Mouse (Mus musculus): ENCODE measurements at regions not wholly inside any gene's neighbourhood (a gene's known extent, or its start where the extent isn't known, plus 50 kb on each side); places are given as distances from the start of the nearest gene placed in this dataset.

DNA sequence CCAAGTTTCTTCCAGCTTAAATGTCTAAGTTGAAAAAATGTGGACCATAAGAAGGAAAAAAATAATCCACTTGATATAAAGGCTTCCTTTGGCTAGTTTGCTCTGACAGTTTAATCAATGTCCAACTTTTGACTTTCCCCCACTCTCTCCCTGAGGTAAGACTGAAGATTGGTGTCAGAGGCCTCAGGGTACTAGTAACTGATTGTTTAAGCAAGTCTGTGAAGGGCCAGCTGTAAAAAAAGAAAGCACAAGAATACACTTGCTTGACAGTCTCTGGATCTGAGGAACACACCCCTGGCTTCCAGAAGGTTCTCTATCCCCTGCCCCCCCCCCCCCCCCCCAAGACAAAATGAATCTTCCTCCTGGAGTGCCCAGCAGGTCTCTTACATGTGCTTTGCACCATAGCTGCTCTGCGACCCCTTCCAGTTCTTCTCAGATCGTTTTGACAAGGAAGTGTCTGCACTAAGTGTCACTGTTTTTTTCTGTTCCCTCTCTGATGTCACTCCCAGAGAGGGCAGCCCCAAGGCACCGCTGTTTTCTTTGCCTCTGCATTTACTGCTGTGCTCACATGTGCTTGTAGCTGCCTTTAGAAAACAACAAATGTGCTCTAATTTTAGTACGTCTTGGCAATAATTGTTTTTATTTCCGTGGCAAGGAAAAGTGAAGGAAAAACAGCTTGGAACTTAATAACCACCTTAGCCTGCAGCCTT is 462.1 kb upstream of the Nr2f2 start:
- Histone ChIP-seq H3K36me3 (no peaks in the 10 kb centered on the region), H3K4me1 (replicated peaks) (0 out of 2 replicates have a peak, but pooled peaks cover 3% of the 10 kb centered on the region), H3K4me3 (no peak overlapping the region), H3K27ac (replicated peaks) (no peak overlapping the region), H3K9ac (no peak overlapping the region), H3K4me2 (no peak overlapping the region), H3K27me3 (no peaks in the 10 kb centered on the region; the same call in 1 of the 2 replicates), H3K9me3 (no peaks in the 10 kb centered on the region)
- 48% methylated on average over 5 of the region's 5 CpGs for WGBS
- ATAC-seq (ENCODE audit: low read depth), result no peak

DNA sequence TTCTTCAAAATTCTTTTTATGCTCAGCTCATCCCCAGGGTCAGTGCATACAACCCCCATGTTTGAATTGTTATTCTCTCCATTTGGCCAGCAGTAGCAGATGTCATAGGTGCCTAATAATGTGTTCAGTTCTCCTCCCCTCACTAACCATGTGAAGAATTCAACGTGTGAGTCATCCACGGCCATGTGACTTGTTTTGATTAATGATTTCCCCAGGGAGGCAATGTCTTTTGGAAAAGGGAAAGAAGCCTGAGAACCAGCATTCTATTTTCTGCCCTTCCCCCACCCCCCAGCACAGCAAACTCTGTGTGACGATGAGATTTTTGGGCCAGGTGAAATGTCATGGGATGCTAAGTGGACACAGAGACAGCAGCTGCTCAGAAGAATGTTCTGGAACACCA is 459.5 kb upstream of the Nr2f2 start:
- WGBS, result 44% methylated on average over 3 of the region's 3 CpGs
- ATAC-seq (ENCODE audit: low read depth), result no peak
- Histone ChIP-seq H3K36me3 (no peaks in the 10 kb centered on the region), H3K9me3 (no peaks in the 10 kb centered on the region), H3K4me3 (no peak overlapping the region), H3K4me1 (replicated peaks) (peaks cover 24% of the 10 kb centered on the region), H3K9ac (no peak overlapping the region), H3K27me3 (no peaks in the 10 kb centered on the region; the same call in 1 of the 2 replicates), H3K4me2 (no peak overlapping the region), H3K27ac (replicated peaks) (no peak overlapping the region)

DNA sequence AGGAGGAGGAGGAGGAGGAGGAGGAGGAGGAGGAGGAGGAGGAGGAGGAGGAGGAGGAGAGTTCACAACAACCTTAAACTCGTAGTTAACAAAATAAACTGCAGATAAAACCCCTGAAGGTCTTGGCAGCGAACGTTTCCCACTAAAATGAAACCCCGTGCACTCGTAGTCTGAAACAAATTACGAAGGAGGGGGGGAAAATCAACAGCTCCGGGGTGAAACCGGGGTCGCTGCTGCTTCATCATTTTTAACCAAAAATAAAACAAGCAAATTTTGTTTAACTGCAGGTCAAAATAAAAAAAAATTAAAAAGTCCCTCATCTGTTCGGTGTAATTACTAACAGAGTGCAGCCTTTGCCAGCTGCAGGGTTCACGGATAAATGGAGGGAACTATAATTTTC is 456.5 kb upstream of the Nr2f2 start:
- no peak for ATAC-seq (ENCODE audit: low read depth)
- no peak overlapping the region for H3K27ac ChIP-seq (replicated peaks)
- H3K4me3 ChIP-seq, result peak overlapping the region; percentile 15
- 15% methylated on average over 11 of the region's 11 CpGs for WGBS
- H3K27me3 ChIP-seq, result no peaks in the 10 kb centered on the region; the same call in 1 of the 2 replicates
- H3K4me1 ChIP-seq (replicated peaks), result peaks cover 21% of the 10 kb centered on the region
- H3K9me3 ChIP-seq, result no peaks in the 10 kb centered on the region
- H3K36me3 ChIP-seq, result no peaks in the 10 kb centered on the region
- peak overlapping the region; percentile 50 for H3K4me2 ChIP-seq
- H3K9ac ChIP-seq, result no peak overlapping the region

DNA sequence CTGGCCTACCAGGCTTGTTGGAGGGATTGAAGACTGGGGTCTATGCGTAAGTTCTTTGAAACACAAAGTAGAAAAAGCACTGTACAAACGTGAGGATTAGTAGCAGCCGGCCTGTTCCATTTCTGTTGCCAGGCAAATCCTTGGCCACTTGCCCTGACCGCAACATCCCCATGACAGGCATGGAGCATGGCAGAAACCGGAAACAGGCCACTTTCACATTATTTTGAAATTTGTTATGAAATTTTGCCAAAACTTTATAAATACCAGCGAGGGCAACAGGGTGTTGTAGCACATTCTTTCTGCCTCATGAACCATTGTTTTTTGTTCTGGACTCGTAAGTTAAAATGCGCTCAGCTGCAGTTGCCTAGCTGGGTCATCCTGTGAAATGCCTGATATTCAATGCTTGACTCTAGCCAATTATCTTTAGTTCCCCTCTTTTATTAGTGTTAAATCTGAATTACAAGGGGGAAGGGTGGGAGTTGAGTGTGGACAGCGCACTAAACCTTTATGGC is 455.8 kb upstream of the Nr2f2 start:
- peak overlapping the region; percentile 42; the same call in 1 of the 2 replicates for H3K27ac ChIP-seq (replicated peaks)
- peak; percentile 80 for ATAC-seq (ENCODE audit: low read depth)
- H3K27me3 ChIP-seq, result no peaks in the 10 kb centered on the region; the same call in 1 of the 2 replicates
- peak overlapping the region; percentile 15; the same call in 1 of the 2 replicates for H3K4me3 ChIP-seq
- H3K9ac ChIP-seq, result no peak overlapping the region
- H3K9me3 ChIP-seq, result no peaks in the 10 kb centered on the region
- H3K4me1 ChIP-seq (replicated peaks), result peaks cover 21% of the 10 kb centered on the region
- H3K36me3 ChIP-seq, result no peaks in the 10 kb centered on the region
- 20% methylated on average over 9 of the region's 9 CpGs for WGBS
- peak overlapping the region; percentile 50 for H3K4me2 ChIP-seq

DNA sequence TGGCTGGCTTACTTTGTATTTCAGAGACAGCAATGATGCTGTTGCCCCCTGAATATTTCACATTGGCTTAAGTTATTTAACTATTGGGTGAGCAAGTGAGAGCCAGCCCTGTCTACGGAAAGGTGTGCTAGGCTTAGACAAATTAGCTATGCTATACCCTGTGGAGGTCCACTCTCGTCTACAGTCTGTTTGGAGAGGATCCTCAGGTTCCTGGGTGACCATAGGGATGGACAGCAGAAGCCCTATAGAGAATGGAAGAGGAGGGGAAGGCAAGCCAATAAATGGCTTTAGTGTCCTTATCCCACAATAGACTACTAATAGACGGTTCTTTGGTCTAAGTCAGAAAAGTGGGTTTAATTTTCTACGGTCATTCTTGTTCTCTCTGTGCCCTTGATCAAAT is 455.3 kb upstream of the Nr2f2 start:
- Histone ChIP-seq H3K9ac (no peak overlapping the region), H3K27ac (replicated peaks) (0 out of 2 replicates have a peak overlapping the region, but pooled peaks have one; percentile 42), H3K4me1 (replicated peaks) (peaks cover 21% of the 10 kb centered on the region), H3K27me3 (no peaks in the 10 kb centered on the region; the same call in 1 of the 2 replicates), H3K4me2 (peak overlapping the region; percentile 50; the same call in 1 of the 2 replicates), H3K4me3 (no peak overlapping the region), H3K36me3 (no peaks in the 10 kb centered on the region), H3K9me3 (no peaks in the 10 kb centered on the region)
- 43% methylated on average over 4 of the region's 4 CpGs for WGBS
- peak; percentile 59; the same call in 1 of the 2 replicates for ATAC-seq (ENCODE audit: low read depth)

DNA sequence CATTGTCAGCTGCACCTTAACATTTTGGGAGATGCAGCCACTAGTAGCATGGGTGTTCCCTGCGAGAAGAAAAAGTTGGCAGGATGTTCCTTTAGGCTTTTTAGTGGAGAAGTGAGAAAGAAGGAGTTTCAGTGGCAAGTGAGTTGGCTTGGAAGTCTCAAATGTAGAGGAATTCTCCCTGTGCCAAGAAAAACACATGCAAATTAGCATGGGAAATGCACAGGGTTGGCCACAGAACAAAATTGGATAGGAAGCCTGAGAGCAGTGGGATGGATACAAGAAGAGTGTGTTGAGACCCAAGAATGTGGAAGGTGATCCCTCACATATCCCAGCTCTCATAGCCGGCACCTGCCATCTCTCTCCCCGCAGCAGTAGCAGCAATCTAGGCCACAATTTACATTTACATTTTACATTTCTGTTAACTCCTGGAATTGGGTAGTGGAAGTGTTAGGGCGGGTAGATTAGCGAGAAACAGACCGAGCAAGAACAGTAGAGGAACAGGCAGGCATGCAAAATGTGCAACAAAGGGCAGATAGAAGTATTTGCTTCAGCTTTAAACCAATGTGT is 450.9 kb upstream of the Nr2f2 start:
- H3K4me3 ChIP-seq, result no peak overlapping the region
- H3K9me3 ChIP-seq, result no peaks in the 10 kb centered on the region
- H3K27me3 ChIP-seq, result peaks cover 7% of the 10 kb centered on the region; the same call in 1 of the 2 replicates
- H3K4me1 ChIP-seq (replicated peaks), result peaks cover 24% of the 10 kb centered on the region
- H3K27ac ChIP-seq (replicated peaks), result 0 out of 2 replicates have a peak overlapping the region, but pooled peaks have one; percentile 7
- H3K36me3 ChIP-seq, result no peaks in the 10 kb centered on the region
- 76% methylated on average over 6 of the region's 6 CpGs for WGBS
- no peak overlapping the region for H3K9ac ChIP-seq
- H3K4me2 ChIP-seq, result no peak overlapping the region
- no peak for ATAC-seq (ENCODE audit: low read depth)

DNA sequence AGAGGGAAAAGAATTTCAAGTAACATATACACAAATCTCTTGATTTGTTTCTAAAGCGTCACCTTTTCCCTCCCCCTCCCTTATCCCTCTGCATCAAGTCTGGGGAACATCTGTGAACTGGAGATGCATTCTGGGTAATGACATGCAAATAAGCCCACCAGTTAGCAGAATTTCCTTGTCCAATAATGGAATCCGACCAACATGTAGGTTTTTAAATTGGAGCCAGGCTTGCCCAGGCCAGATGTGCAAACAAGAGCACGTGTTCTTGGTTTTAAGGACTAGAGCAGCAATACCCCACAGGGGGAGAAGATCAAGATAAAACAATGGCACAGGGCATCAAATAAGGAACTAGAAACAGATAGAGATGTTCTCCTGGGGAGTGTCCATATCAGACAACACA is 447.9 kb upstream of the Nr2f2 start:
- peaks cover 7% of the 10 kb centered on the region; the same call in 1 of the 2 replicates for H3K27me3 ChIP-seq
- ATAC-seq (ENCODE audit: low read depth), result no peak
- no peak overlapping the region for H3K9ac ChIP-seq
- H3K27ac ChIP-seq (replicated peaks), result no peak overlapping the region
- WGBS, result 41% methylated on average over 3 of the region's 3 CpGs
- no peak overlapping the region for H3K4me3 ChIP-seq
- no peaks in the 10 kb centered on the region for H3K9me3 ChIP-seq
- H3K4me1 ChIP-seq (replicated peaks), result peaks cover 13% of the 10 kb centered on the region
- H3K4me2 ChIP-seq, result no peak overlapping the region
- H3K36me3 ChIP-seq, result no peaks in the 10 kb centered on the region

DNA sequence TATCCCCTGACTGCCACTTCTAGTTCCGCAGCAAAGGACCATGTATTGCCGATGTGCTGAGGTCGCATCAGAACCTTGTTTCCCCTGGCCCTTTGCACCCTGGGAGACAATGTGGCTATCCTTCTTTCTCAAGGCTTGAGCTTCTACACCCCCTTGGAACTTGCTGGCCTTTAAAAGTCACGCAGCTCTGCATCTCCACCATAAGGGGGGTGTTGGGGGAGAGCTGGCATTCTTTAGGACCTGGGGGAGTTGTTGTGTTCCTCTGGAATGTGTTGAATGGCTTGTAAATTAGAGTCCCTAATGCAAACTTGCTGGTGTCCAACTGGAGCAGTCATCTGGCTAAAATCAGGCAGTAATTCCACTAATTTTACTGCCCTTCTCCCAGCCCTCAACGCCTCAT is 446.6 kb upstream of the Nr2f2 start:
- ATAC-seq (ENCODE audit: low read depth), result no peak
- H3K27me3 ChIP-seq, result peaks cover 7% of the 10 kb centered on the region; the same call in 1 of the 2 replicates
- no peak overlapping the region for H3K4me2 ChIP-seq
- no peak overlapping the region for H3K27ac ChIP-seq (replicated peaks)
- peaks cover 13% of the 10 kb centered on the region for H3K4me1 ChIP-seq (replicated peaks)
- no peaks in the 10 kb centered on the region for H3K9me3 ChIP-seq
- 22% methylated on average over 5 of the region's 5 CpGs for WGBS
- H3K9ac ChIP-seq, result no peak overlapping the region
- H3K4me3 ChIP-seq, result no peak overlapping the region
- no peaks in the 10 kb centered on the region for H3K36me3 ChIP-seq

DNA sequence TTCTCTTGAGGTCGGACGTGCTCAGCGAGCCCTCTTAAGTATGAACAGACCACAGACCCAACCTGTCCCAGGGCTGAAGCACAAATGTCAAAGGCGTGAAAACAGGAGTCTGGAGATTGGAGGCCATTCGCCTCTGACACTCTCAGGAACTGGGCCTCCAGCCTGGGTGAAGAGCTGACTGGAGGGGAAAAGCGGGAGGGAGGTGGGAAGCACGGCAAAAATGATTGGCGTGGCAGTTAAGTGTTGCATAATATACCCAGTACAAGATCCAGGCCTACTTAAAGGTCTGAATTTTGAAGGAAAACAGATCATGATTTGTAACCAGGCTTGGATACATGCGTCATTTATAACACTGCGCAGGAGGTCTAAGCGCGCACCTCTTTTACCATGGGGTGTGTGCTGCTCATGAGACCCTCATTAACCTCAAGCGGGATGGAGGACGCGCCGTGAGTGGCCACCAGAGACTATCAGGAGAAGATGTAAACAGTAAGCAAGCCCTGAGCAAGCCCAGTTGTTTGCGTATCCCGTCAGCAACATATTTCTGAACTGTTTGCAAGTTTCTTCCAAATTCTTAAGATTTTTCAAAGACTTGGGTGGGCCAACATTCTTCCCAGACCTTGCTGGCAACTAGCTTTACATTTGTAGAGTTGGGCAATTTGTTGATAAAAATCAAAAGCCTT is 444.0 kb upstream of the Nr2f2 start:
- Histone ChIP-seq H3K9me3 (no peaks in the 10 kb centered on the region), H3K27ac (replicated peaks) (no peak overlapping the region), H3K9ac (no peak overlapping the region), H3K36me3 (no peaks in the 10 kb centered on the region), H3K4me2 (no peak overlapping the region), H3K4me1 (replicated peaks) (peaks cover 13% of the 10 kb centered on the region), H3K4me3 (no peak overlapping the region), H3K27me3 (no peaks in the 10 kb centered on the region; the same call in 1 of the 2 replicates)
- 88% methylated on average over 18 of the region's 18 CpGs for WGBS
- ATAC-seq (ENCODE audit: low read depth), result no peak

DNA sequence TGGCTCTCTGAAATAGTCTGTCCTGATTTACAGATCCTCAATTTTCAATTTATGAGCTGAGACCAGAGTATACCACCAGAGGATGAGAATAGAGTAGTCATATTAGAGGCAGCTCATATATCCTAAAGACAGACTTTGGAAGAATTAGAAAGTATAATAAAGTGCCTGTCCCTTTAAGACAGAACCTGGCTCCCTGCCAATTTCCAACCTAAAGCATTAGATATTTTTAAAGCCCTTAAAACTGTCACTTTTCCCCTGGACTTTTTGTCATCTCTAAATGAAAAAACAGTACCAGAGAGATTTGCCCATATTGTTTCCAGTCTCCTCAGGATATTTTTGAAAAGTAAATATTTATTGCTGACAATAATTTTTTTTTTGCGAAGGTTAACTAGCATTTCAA is 437.7 kb upstream of the Nr2f2 start:
- no peak overlapping the region for H3K4me2 ChIP-seq
- H3K27ac ChIP-seq (replicated peaks), result no peak overlapping the region
- no peaks in the 10 kb centered on the region for H3K9me3 ChIP-seq
- no peaks in the 10 kb centered on the region for H3K36me3 ChIP-seq
- no peak for ATAC-seq (ENCODE audit: low read depth)
- H3K27me3 ChIP-seq, result no peaks in the 10 kb centered on the region
- peaks cover 6% of the 10 kb centered on the region for H3K4me1 ChIP-seq (replicated peaks)
- no peak overlapping the region for H3K9ac ChIP-seq
- 46% methylated on average over 1 of the region's 1 CpGs for WGBS
- H3K4me3 ChIP-seq, result no peak overlapping the region

DNA sequence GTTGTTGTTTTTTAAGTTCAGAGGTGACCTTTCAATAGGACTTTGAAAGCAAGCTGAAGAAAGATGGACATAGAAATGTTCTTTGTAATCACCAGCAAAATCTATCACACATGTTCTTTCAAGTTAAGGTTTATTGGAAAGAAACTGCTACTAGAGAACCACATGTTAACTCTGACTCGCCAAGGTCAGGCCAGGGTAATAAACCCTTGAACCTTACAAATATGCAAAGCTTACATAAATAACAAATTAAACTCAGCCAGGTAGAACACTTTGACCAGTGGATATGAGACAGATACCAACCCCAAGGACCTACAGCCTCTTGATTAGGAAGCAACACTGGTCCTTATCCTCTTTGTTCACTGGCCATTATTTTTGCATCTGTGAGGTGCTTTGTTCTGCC is 433.4 kb upstream of the Nr2f2 start:
- H3K4me1 ChIP-seq (replicated peaks), result peaks cover 6% of the 10 kb centered on the region
- H3K9me3 ChIP-seq, result no peaks in the 10 kb centered on the region
- H3K27me3 ChIP-seq, result no peaks in the 10 kb centered on the region
- 91% methylated on average over 1 of the region's 1 CpGs for WGBS
- H3K9ac ChIP-seq, result no peak overlapping the region
- no peak overlapping the region for H3K4me2 ChIP-seq
- no peak overlapping the region for H3K4me3 ChIP-seq
- no peak overlapping the region for H3K27ac ChIP-seq (replicated peaks)
- H3K36me3 ChIP-seq, result no peaks in the 10 kb centered on the region
- ATAC-seq (ENCODE audit: low read depth), result no peak
